Mouse (Mus musculus): ENCODE data around the gene Fbxl15. TPM values are rescaled to one million over a fixed set of nuclear protein-coding genes. Genes with fewer than 3 reads are reported as not detected.
A peak's percentile ranks its signal among the peaks of the same experiment; 100 is the strongest.

Fbxl15 gene
- total and polyA plus RNA-seq, 2 experiments from 2014 or later, result 54.2 to 71.4 TPM

DNA sequence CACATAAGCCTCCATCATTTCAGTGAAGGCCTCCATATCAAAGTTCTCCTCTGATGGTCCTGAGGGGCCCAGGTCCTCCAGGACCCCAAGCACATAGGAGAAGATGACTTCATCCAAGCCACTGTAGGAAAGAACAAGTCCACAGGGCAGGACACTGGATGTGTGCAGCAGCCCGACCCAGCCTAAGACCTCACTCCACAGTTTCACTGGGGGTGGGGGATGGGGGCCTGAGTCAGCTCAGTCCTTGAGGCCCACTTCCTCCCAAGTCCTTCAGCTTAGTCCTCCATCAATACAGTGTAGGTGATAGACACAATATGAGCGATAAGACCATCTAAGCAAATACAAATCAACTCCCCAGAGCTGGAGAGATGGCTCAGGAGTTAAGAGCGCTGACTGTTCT lies 4.0 kb downstream of the Fbxl15 start:
- Histone ChIP-seq H3K4me3 (ENCODE audit: low read length) (no peak overlapping the region), H3K4me1 (ENCODE audit: insufficient read depth, low read length) (peaks cover 12% of the 10 kb centered on the region), H3K27ac (no peak overlapping the region), H3K4me2 (ENCODE audit: low read depth, low read length) (no peak overlapping the region), H3K9me3 (ENCODE audit: low read length) (no peaks in the 10 kb centered on the region), H3K36me3 (ENCODE audit: insufficient read depth, low read length) (peaks cover 12% of the 10 kb centered on the region; the same call in 1 of the 2 replicates), H3K27me3 (ENCODE audit: insufficient read depth, low read length) (no peaks in the 10 kb centered on the region), H3K9ac (replicated peaks; ENCODE audit: low read length) (no peak overlapping the region)
- 91% methylated on average over 3 of the region's 3 CpGs for WGBS
- DNase-seq (ENCODE audit: low spot score), result no peak
- no peak for TF ChIP-seq CTCF (IDR thresholded peaks at IDR 0.05; ENCODE audit: low read depth)
- ATAC-seq, result no peak

- Histone ChIP-seq H3K4me2 (ENCODE audit: low read depth, low read length) (no peak overlapping the region), H3K4me1 (ENCODE audit: insufficient read depth, low read length) (peaks cover 15% of the 10 kb centered on the region), H3K4me3 (ENCODE audit: low read length) (no peak overlapping the region), H3K9ac (replicated peaks; ENCODE audit: low read length) (no peak overlapping the region), H3K9me3 (ENCODE audit: low read length) (no peaks in the 10 kb centered on the region), H3K36me3 (ENCODE audit: insufficient read depth, low read length) (peaks cover 12% of the 10 kb centered on the region; the same call in 1 of the 2 replicates), H3K27me3 (ENCODE audit: insufficient read depth, low read length) (no peaks in the 10 kb centered on the region), H3K27ac (no peak overlapping the region)
- ATAC-seq, result no peak
- no peak for DNase-seq (ENCODE audit: low spot score)
- no peak for TF ChIP-seq CTCF (IDR thresholded peaks at IDR 0.05; ENCODE audit: low read depth)
- 40% methylated on average over 7 of the region's 7 CpGs for WGBS
Observed at GRCm38 (mm10) chr19:46332721-46333339, 4.8 kb downstream of the Fbxl15 start.

GRCm38 (mm10) chr19:46333906-46334305 lies 5.9 kb downstream of the Fbxl15 start:
- H3K27ac ChIP-seq, result no peak overlapping the region
- H3K9ac ChIP-seq (replicated peaks; ENCODE audit: low read length), result no peak overlapping the region
- no peak overlapping the region for H3K4me3 ChIP-seq (ENCODE audit: low read length)
- peaks cover 19% of the 10 kb centered on the region for H3K4me1 ChIP-seq (ENCODE audit: insufficient read depth, low read length)
- DNase-seq (ENCODE audit: low spot score), result no peak
- no peaks in the 10 kb centered on the region for H3K9me3 ChIP-seq (ENCODE audit: low read length)
- TF ChIP-seq CTCF (IDR thresholded peaks at IDR 0.05; ENCODE audit: low read depth), result no peak
- no peak for ATAC-seq
- H3K4me2 ChIP-seq (ENCODE audit: low read depth, low read length), result no peak overlapping the region
- no peaks in the 10 kb centered on the region for H3K27me3 ChIP-seq (ENCODE audit: insufficient read depth, low read length)
- H3K36me3 ChIP-seq (ENCODE audit: insufficient read depth, low read length), result peaks cover 12% of the 10 kb centered on the region; the same call in 1 of the 2 replicates
- WGBS, result 83% methylated on average over 3 of the region's 3 CpGs

- Histone ChIP-seq H3K27me3 (ENCODE audit: insufficient read depth, low read length) (no peaks in the 10 kb centered on the region), H3K4me2 (ENCODE audit: low read depth, low read length) (peak overlapping the region; percentile 87)
- 0 out of 2 replicates have a peak, but pooled peaks have one; percentile 0 for ATAC-seq
Observed at GRCm38 (mm10) chr19:46337719-46338330, 9.8 kb downstream of the Fbxl15 start.

GRCm38 (mm10) chr19:46338331-46338936 lies 10.4 kb downstream of the Fbxl15 start, which contains the start of gene Cuedc2:
Gene Cuedc2 (minus strand): TSS chr19:46338702.
- H3K4me1 ChIP-seq (ENCODE audit: insufficient read depth, low read length), result peaks cover 19% of the 10 kb centered on the region
- H3K4me2 ChIP-seq (ENCODE audit: low read depth, low read length), result peak within 1 kb of the TSS; percentile 87
- peak within 1 kb of the TSS; percentile 67 for H3K9ac ChIP-seq (replicated peaks; ENCODE audit: low read length)
- peak; percentile 89 for ATAC-seq
- peak; percentile 75 for TF ChIP-seq CTCF (IDR thresholded peaks at IDR 0.05; ENCODE audit: low read depth)
- no peaks in the 10 kb centered on the region for H3K36me3 ChIP-seq (ENCODE audit: insufficient read depth, low read length)
- no peaks in the 10 kb centered on the region for H3K27me3 ChIP-seq (ENCODE audit: insufficient read depth, low read length)
- H3K4me3 ChIP-seq (ENCODE audit: low read length), result peak within 1 kb of the TSS; percentile 81
- WGBS, result under 1% methylated on average over 31 of the region's 31 CpGs
- DNase-seq (ENCODE audit: low spot score), result peak; percentile 98
- H3K9me3 ChIP-seq (ENCODE audit: low read length), result no peaks in the 10 kb centered on the region
- peak within 1 kb of the TSS; percentile 83 for H3K27ac ChIP-seq

More at GRCm38 (mm10) chr19:46337719-46338330, 9.8 kb downstream of the Fbxl15 start:
- Histone ChIP-seq H3K4me1 (ENCODE audit: insufficient read depth, low read length) (peaks cover 19% of the 10 kb centered on the region), H3K4me3 (ENCODE audit: low read length) (peak overlapping the region; percentile 81), H3K36me3 (ENCODE audit: insufficient read depth, low read length) (no peaks in the 10 kb centered on the region), H3K9ac (replicated peaks; ENCODE audit: low read length) (peak overlapping the region; percentile 67), H3K27ac (peak overlapping the region; percentile 83), H3K9me3 (ENCODE audit: low read length) (no peaks in the 10 kb centered on the region)
- WGBS, result 26% methylated on average over 15 of the region's 15 CpGs
- no peak for DNase-seq (ENCODE audit: low spot score)
- no peak for TF ChIP-seq CTCF (IDR thresholded peaks at IDR 0.05; ENCODE audit: low read depth)

DNA sequence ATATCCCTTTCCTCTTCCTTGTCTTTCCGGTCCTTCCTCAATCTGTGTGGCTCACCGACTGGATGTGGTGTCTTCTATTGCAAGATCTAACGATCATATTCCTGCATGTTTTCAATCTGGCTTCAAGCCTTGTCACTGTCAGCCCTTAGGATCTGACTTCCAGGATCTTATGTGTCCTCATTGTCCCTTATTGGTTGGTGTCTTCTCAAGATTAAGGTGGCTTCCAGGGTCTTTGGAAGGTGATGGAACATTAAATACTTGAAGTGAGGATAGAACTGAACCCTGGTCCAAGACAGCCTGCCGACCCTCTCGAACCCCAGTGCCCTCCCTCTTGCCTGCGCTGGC lies 10.9 kb downstream of the Fbxl15 start:
- 48% methylated on average over 6 of the region's 6 CpGs for WGBS
- H3K4me2 ChIP-seq (ENCODE audit: low read depth, low read length), result peak overlapping the region; percentile 87
- H3K4me3 ChIP-seq (ENCODE audit: low read length), result peak overlapping the region; percentile 81
- no peaks in the 10 kb centered on the region for H3K9me3 ChIP-seq (ENCODE audit: low read length)
- peak overlapping the region; percentile 67; the same call in 1 of the 2 replicates for H3K9ac ChIP-seq (replicated peaks; ENCODE audit: low read length)
- peak overlapping the region; percentile 79 for H3K27ac ChIP-seq
- peaks cover 19% of the 10 kb centered on the region for H3K4me1 ChIP-seq (ENCODE audit: insufficient read depth, low read length)
- no peaks in the 10 kb centered on the region for H3K36me3 ChIP-seq (ENCODE audit: insufficient read depth, low read length)
- no peaks in the 10 kb centered on the region for H3K27me3 ChIP-seq (ENCODE audit: insufficient read depth, low read length)
- no peak for ATAC-seq
- no peak for TF ChIP-seq CTCF (IDR thresholded peaks at IDR 0.05; ENCODE audit: low read depth)
- no peak for DNase-seq (ENCODE audit: low spot score)

Data from hindbrain, postnatal 0 days (tissue).